Mouse (Mus musculus) frontal cortex, postnatal 36 days (tissue): ENCODE measurements around the gene F7.
"Not testable (repeated sequence)": the region's sequence is repeated elsewhere in the genome, so short reads cannot be mapped to it uniquely, and the experiment has no call there.

Experiments
- DNase-seq, 2 experiments: peaks; one replicate each; pipeline ENCODE4 v3.0.0; 2022; ENCODE audit warnings: low spot score in 2 of 2

F7 gene

DNA sequence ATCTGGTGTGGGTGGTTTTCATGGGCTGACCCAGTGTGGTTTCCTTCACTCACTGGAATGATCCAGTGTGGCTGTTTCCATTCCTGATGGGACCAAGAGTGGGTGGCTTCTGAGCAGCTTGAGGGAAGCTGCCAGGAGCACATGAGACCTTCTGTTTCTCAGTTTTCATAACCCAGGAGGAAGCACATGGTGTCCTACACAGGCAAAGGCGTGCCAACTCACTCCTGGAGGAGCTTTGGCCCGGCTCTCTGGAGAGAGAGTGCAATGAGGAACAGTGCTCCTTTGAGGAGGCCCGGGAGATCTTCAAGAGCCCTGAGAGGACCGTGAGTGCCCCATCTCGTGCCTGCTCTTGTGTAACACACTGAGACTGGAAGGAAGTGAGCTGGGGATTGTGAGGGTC is 2.6 kb downstream of the F7 start:
- peak; percentile 71 to 81 for DNase-seq

DNA sequence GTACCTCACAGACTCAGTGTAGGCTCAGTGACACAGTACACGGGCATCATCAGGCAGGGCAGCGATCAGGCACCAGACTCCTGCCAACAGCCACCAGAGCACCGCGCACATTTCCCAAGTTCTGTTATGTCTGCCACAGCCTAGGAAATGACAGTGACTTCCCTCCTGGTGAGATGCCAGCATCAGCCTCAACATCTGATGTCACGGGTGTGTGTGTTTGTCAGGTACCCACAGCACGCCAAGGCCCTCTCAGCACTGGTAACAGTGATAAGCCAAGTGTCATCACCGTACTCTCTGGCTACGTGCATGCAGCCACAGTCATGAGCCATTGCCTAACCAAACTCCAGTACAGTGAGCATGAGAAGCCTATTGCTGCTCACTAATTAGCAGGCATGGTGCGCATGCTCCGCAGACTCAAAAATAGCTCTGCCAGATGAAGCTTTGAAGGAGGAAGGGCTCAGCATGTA is 10.5 kb downstream of the F7 start:
- peak; percentile 24 to 50 for DNase-seq

DNA sequence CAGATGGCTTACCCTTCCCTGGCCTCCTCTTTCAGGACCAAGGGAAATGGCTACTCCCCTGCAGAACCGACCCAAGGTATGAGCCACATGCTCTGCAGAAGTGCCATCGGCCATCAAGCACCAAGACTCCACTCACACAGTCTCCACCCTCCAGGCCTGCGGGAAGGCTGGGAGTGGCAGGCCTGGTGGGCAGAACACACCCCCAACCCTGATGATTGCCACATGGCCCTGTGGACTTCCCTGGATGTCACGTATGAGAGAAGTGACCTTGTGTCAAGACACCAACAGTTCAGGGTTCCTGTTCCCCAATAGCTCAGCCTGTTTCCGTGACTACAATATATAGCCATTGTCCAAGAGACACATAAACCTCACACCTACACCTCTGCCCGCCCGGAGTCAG is 11.2 kb downstream of the F7 start, which contains the start of gene F10:
F10 (plus strand) TSS at position 294 of the 400 bp plus-strand sequence.
- no peak for DNase-seq

DNA sequence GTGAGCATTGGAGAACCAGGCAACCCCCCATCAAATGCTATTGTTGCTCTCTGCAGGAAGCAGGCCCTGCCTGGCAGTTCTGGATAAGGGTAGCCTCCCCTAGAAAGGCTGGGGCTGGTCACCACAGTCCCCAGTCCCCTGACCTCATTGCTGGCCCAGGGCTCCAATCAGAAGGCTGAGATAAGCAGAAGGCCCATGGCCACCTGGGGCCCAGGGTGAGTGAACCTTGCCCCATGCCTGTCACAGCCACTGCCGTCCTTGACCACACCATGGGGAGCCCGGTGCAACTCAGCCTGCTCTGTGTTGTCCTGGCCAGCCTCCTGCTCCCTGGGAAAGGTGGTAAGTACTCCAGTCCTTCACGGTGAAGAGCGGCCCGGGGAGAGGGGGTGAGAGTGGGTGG is 11.7 kb downstream of the F7 start:
- DNase-seq, result no peak

DNA sequence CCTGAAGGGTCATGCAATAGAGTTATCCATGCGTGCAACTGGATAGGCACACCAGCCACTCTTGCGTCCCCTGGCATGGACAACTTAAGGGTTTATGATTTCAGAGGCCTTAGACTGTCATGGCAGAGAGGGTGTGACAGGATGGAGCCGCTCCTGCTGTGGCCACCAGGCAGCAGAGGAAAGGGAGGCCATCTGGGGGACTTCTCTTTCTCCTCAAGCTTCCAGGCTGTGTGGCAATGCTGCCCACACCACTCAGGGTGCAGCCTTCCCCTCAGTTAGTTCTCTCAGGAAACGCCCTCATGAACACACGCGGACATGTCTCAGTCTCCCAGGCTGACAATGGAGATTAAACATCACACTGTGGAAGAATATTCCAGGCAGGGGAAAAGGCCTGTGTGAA is 13.2 kb downstream of the F7 start:
- no peak for DNase-seq

DNA sequence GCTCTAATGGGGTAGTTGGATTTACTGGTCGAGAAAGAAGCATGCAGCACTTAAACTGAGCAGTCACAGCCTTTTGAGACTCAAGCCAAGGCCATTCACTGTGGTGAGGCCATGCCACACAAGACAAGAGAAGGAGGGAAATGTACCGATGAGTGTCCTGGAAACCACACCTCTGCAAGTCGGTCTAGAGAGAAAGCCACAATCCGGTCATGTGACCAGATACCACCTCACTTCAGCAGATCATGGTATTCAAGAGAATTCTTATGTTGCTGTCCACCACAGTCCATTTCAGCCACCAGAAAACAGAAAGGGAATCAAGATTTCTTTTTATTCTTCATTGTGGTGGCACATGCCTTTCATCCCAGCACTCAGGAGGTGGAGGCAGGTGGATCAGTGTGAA is 15.6 kb downstream of the F7 start:
- DNase-seq, result no peak

DNA sequence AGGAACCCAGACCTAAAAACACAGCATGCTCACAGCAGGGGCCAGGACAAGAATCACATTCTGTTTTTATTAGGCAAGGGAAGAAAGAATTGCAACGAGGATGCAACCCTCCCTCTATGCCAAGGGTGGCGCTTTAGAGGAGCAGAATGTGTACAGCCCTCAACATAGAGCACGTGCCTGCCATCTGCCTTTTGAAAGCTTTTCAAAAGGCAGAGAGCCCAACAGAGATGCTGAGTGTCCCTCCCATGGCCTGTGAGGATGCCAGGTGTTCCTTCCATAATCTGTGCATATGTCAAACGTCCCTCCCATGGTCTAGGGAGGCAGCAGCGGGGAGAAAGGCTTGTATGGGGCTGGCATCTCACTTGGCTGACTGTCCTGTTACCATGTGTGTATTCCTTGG is 21.8 kb downstream of the F7 start:
- no peak for DNase-seq

DNA sequence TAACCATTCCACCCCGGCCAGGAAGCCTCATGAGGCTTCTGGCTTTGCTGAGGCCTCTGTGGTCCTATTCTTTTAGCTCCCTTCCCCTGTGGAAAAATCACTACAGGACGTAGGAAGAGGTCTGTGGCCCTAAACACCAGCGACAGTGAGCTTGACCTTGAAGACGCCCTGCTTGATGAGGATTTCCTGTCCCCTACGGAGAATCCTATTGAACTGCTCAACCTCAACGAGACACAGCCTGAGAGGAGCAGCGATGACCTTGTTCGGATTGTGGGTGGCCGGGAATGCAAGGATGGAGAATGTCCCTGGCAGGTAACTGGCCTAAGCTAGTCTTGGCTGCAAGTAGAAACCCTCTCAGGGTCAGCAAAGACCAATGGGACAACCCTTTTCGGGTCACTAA is 24.7 kb downstream of the F7 start:
- no peak for DNase-seq

DNA sequence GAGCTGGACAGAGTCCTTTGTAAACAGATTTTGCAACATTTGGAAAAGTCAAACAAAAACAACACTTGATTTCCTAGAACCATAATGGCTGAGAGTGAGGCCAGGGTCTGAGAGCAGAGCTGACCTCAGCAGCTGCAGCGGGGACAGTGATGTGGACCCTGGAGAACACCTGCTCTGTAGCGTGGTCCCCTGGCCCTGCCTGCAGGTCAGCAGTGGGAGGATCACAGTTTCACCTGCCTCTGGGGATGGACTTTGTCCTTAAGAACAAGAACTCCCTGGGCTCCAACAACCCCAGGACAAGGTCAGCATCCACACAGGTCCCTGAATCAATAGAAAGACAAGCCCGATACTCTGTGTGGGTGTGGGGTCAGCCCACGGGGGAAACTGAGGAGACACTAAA is 31.5 kb downstream of the F7 start:
- no peak for DNase-seq

DNA sequence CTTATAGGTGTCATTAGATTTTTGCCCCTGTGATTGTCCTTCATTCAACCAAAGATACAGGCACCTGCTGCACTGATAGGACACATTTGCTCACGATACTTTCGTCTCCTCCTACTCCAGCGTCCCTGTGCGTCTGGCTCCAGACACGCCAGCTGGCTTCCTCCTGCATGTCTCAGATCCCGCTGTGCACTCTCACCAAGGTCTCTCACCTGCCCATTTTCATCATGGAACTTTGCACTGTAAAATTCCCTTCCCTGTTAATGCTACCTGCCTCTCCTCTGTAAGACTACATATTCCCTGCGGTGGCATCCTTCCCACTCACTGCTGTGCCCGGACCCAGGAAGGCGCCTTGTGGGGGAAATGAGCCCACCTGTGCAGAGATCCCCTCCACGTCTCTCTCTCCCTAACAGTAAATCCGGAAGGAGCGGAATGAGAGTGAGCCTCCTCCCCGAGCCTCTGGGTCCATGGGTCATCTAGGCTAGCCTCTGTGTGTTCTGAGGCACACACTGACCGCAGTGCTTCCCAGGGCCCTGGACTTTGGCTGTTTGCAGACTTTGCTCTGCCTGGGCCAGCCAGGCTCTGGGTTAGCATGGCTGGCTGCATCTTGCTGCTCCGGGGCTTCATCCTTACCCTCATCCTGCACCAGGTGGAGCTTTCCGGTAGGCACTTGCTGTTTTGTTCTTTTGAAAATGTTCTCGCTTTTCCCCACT is 34.8 kb downstream of the F7 start, which contains the start of gene Proz:
Proz (plus strand) TSS at position 474 of the 710 bp plus-strand sequence.
- DNase-seq, result no peak

DNA sequence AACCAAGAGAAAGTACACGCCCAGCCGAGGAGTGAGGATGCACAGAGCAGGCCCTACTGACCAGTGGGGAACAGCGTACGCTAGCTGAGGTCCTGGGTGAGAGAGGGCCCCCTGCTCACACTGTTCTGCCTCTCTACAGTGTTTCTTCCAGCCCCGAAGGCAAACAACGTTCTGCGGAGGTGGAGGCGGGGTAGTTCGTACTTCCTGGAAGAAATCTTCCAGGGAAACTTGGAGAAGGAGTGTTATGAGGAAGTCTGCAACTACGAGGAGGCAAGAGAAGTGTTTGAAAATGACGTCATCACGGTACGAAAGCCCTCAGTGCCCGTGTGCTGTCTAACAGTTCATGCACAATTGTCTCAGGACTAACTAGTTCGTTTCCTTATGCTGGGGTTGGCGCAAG is 37.3 kb downstream of the F7 start:
- no peak for DNase-seq

DNA sequence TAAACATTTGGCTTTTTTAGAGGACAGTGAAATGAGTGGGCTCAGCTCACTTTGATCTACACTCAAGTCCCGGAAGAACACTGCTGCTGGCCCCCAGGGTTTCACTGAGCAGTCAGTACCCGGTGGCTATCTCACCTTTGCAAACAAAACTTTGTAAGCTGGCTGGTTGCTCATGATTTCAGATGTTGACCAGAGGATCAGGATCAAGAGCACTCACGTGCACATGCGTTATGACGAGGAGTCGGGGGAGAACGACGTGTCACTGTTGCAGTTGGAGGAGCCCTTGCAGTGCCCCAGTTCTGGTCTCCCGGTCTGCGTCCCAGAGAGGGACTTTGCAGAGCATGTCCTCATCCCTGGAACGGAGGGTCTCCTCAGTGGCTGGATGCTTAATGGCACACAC is 47.4 kb downstream of the F7 start:
- no peak for DNase-seq

DNA sequence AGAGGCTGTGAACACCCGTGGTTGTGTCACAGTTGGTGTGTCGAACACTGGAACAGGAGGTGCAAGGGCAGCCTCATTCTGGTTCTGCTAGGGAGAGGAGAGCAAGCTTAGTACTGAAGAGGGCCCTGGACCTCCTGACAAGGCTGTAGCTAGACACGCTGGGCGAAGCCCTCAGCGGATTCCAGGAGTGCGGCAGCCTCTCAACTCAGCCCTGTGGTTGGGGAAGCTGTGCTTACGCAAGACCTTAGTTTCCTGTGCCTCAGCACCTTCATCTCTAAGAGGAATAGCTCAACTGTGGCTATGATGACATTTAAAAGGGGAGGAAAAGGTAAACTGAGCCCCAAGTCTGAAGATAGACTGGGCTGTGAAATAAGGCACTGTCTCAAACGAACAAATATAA is 49.2 kb downstream of the F7 start:
- DNase-seq, result no peak

DNA sequence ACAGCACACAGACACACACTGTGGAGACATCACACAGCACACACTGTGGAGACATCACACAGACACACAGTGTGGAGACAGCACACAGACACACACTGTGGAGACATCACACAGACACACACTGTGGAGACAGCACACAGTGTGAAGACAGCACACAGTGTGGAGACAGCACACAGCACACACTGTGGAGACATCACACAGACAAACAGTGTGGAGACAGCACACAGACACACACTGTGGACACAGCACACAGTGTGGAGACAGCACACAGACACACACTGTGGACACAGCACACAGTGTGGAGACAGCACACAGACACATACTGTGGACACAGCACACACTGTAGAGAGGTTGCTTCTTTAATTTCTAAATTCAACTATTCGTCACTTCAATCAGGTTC is 49.7 kb downstream of the F7 start:
- DNase-seq, result not testable (repeated sequence)

DNA sequence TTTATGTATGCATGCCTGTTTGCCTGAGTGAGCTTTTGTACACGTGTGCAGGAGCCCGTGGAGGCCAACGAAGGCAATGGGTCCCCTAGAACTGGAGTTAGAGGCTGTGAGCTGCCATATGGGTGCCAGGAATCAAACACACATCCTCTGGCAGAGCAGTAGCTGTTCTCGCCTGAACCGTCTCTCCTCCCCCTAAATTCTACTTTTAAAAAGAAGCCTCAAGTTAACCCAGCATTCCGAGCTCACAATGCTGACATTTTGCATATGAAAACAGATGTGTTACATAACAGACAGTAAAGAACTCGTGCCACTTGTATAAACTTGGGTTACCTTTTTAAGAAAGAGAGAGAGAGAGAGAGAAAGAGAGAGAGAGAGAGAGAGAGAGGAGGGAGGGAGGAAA is 51.7 kb downstream of the F7 start:
- peak in 1 of 2 experiments; percentile 4 for DNase-seq
